Mouse (Mus musculus) liver, postnatal 0 days (tissue): Measurements from ENCODE around the gene P2ry14.

Source experiments
- CTCF ChIP-seq: sonication (generic); IDR thresholded peaks from 2 replicates; pipeline ENCODE4 v1.5.1; 2016; ENCODE audit warnings: antibody characterized with exemption, low read depth
- EP300 ChIP-seq: IDR thresholded peaks from 2 replicates; pipeline ENCODE4 v1.6.1; 2016; ENCODE audit warnings: antibody characterized with exemption, low read depth, mild to moderate bottlenecking

GRCm38 (mm10) chr3:59135911-59136653 lies 17.3 kb downstream of the P2ry14 start:
- TF ChIP-seq CTCF (no peak), EP300 (no peak)
